Mouse (Mus musculus): ENCODE measurements around the gene Gm7137.
A peak's percentile ranks its signal among the peaks of the same experiment; 100 is the strongest.
"Not testable (repeated sequence)": the region's sequence is repeated elsewhere in the genome, so short reads cannot be mapped to it uniquely, and the experiment has no call there.

Gm7137 gene

GRCm38 (mm10) chr10:77787876-77788275, at the start of gene Gm7137:
Gene Gm7137 (minus strand): TSS chr10:77788200.
- not testable (repeated sequence) for DNase-seq (ENCODE audit: low spot score in 2 of 2)

GRCm38 (mm10) chr10:77835647-77836046, 47.6 kb upstream of the Gm7137 start, which contains the start of gene Krtap10-10:
Gene Krtap10-10 (plus strand): TSS chr10:77835947.
- DNase-seq (ENCODE audit: low spot score in 2 of 2) = no peak

- DNase-seq (ENCODE audit: low spot score in 2 of 2) = no peak
Observed at GRCm38 (mm10) chr10:77826951-77827350, 39.0 kb upstream of the Gm7137 start, which contains the start of gene Krtap10-4. Gene Krtap10-4 (minus strand): TSS chr10:77827095.

- no peak for DNase-seq (ENCODE audit: low spot score in 2 of 2)
Observed at GRCm38 (mm10) chr10:77819203-77819602, 31.2 kb upstream of the Gm7137 start.

- DNase-seq (ENCODE audit: low spot score in 2 of 2) = no peak
Observed at GRCm38 (mm10) chr10:77818523-77818922, 30.5 kb upstream of the Gm7137 start.

GRCm38 (mm10) chr10:77815514-77815913, 27.5 kb upstream of the Gm7137 start:
- peak in 1 of 2 experiments; percentile 38 for DNase-seq (ENCODE audit: low spot score in 2 of 2)

- no peak for DNase-seq (ENCODE audit: low spot score in 2 of 2)
Observed at GRCm38 (mm10) chr10:77814382-77814781, 26.4 kb upstream of the Gm7137 start, which contains the start of gene Gm2696. Gene Gm2696 (plus strand): TSS chr10:77814682.

- DNase-seq (ENCODE audit: low spot score in 2 of 2) = no peak
Observed at GRCm38 (mm10) chr10:77811743-77812142, 23.7 kb upstream of the Gm7137 start, which contains the start of gene Gm9507. Gene Gm9507 (minus strand): TSS chr10:77811843.

GRCm38 (mm10) chr10:77804095-77804494, 16.1 kb upstream of the Gm7137 start:
- no peak for DNase-seq (ENCODE audit: low spot score in 2 of 2)

GRCm38 (mm10) chr10:77798921-77799508, 11.0 kb upstream of the Gm7137 start, which contains the start of gene Gm19668:
Gene Gm19668 (minus strand): TSS chr10:77799133.
- no peak for DNase-seq (ENCODE audit: low spot score in 2 of 2)

GRCm38 (mm10) chr10:77798164-77798920, 10.3 kb upstream of the Gm7137 start:
- not testable (repeated sequence) for DNase-seq (ENCODE audit: low spot score in 2 of 2)

GRCm38 (mm10) chr10:77797677-77798076, 9.7 kb upstream of the Gm7137 start:
- no peak for DNase-seq (ENCODE audit: low spot score in 2 of 2)

GRCm38 (mm10) chr10:77794976-77795375, 7.0 kb upstream of the Gm7137 start, which contains the start of gene Gm9639:
Gene Gm9639 (minus strand): TSS chr10:77795076.
- no peak for DNase-seq (ENCODE audit: low spot score in 2 of 2)

- no peak for DNase-seq (ENCODE audit: low spot score in 2 of 2)
Observed at GRCm38 (mm10) chr10:77788621-77789020, 621 bp upstream of the Gm7137 start.

- DNase-seq (ENCODE audit: low spot score in 2 of 2) = not testable (repeated sequence)
Observed at GRCm38 (mm10) chr10:77783396-77783795, 4.6 kb downstream of the Gm7137 start.

GRCm38 (mm10) chr10:77782442-77782841, 5.6 kb downstream of the Gm7137 start, which contains the start of gene Gm3250:
Gene Gm3250 (minus strand): TSS chr10:77782542.
- not testable (repeated sequence) for DNase-seq (ENCODE audit: low spot score in 2 of 2)

GRCm38 (mm10) chr10:77776844-77777243, 11.2 kb downstream of the Gm7137 start, which contains the start of gene Gm7138:
Gene Gm7138 (minus strand): TSS chr10:77776944.
- DNase-seq (ENCODE audit: low spot score in 2 of 2) = not testable (repeated sequence)

GRCm38 (mm10) chr10:77772142-77772541, 15.9 kb downstream of the Gm7137 start:
- DNase-seq (ENCODE audit: low spot score in 2 of 2) = not testable (repeated sequence)

GRCm38 (mm10) chr10:77771225-77771624, 16.8 kb downstream of the Gm7137 start, which contains the start of gene Gm3238:
Gene Gm3238 (minus strand): TSS chr10:77771325.
- not testable (repeated sequence) for DNase-seq (ENCODE audit: low spot score in 2 of 2)

- DNase-seq (ENCODE audit: low spot score in 2 of 2) = no peak
Observed at GRCm38 (mm10) chr10:77769727-77770126, 18.3 kb downstream of the Gm7137 start.

- not testable (repeated sequence) for DNase-seq (ENCODE audit: low spot score in 2 of 2)
Observed at GRCm38 (mm10) chr10:77759582-77759981, 28.4 kb downstream of the Gm7137 start, which contains the start of gene Gm3233. Gene Gm3233 (minus strand): TSS chr10:77759682.

- no peak for DNase-seq (ENCODE audit: low spot score in 2 of 2)
Observed at GRCm38 (mm10) chr10:77753448-77753847, 34.6 kb downstream of the Gm7137 start.

Data from right cerebral cortex, postnatal 10 days (tissue).